Mouse (Mus musculus) G1E (cell line): ENCODE data around the gene Mmachc. TPM values are rescaled to one million over a fixed set of nuclear protein-coding genes. Genes with fewer than 3 reads are reported as not detected.
A peak's percentile ranks its signal among the peaks of the same experiment; 100 is the strongest.

Source experiments
- ATAC-seq: 2 replicates; pipeline ENCODE4 v1.8.0; 2016; ENCODE audit warnings: mild to moderate bottlenecking; ENCODE audit not compliant: insufficient number of reproducible peaks, poor library complexity, low FRiP score, severe bottlenecking; ENCODE audit errors: extremely low read depth
- DNase-seq: peaks from one replicate; pipeline ENCODE4 v3.0.0; 2012; ENCODE audit warnings: low spot score
- H3K27me3 ChIP-seq: 2 replicates; pipeline ENCODE4 v1.6.1; 2012; ENCODE audit warnings: mild to moderate bottlenecking, low read length, inconsistent platforms; ENCODE audit not compliant: insufficient read depth
- H3K36me3 ChIP-seq: replicated peaks from 2 replicates; pipeline ENCODE3; 2012; ENCODE audit warnings: mild to moderate bottlenecking, inconsistent platforms
- H3K4me1 ChIP-seq: 2 replicates; pipeline ENCODE4 v1.6.1; 2012; ENCODE audit warnings: low read depth, low read length, inconsistent platforms, mixed read lengths; ENCODE audit not compliant: insufficient read depth
- H3K4me3 ChIP-seq: 2 replicates; pipeline ENCODE4 v1.5.1; 2012; ENCODE audit warnings: low read depth, mild to moderate bottlenecking, inconsistent platforms, low read length, moderate library complexity, mixed read lengths
- H3K9me3 ChIP-seq: replicated peaks from 2 replicates; pipeline ENCODE4 v1.6.1; 2012; ENCODE audit warnings: inconsistent platforms
- CTCF ChIP-seq: IDR thresholded peaks from 2 replicates; pipeline ENCODE4 v1.5.1; 2012; ENCODE audit warnings: low read depth, low read length, inconsistent platforms, mixed read lengths
- GATA1 ChIP-seq: IDR thresholded peaks from 2 replicates; pipeline ENCODE4 v1.6.1; 2012; ENCODE audit warnings: borderline replicate concordance, low read length, inconsistent platforms, mixed read lengths
- GATA2 ChIP-seq: IDR thresholded peaks from 2 replicates; pipeline ENCODE4 v1.6.1; 2012; ENCODE audit warnings: low read depth, low read length, inconsistent platforms, borderline replicate concordance
- POLR2AphosphoS5 ChIP-seq: IDR thresholded peaks from 2 replicates; pipeline ENCODE4 v1.6.1; 2012; ENCODE audit warnings: low read depth, low read length, inconsistent platforms; ENCODE audit not compliant: insufficient replicate concordance
- TAL1 ChIP-seq: conservative IDR thresholded peaks from 2 replicates; pipeline ENCODE4 v1.6.1; 2012; ENCODE audit warnings: low read depth, low read length, inconsistent platforms, mixed read lengths
- polyA plus RNA-seq: library from polyadenylated mRNA; stranded (reverse); fragments of >175 nt; gene quantifications from 2 replicates; pipeline ENCODE4 v1.2.3, GENCODE M21; 2012
- total RNA-seq, 2 experiments: library from RNA; stranded (forward) in 1 of 2; stranded (reverse) in 1 of 2; fragments of 200-1000 nt in 1 of 2; fragments of >200 nt in 1 of 2; fragmentation: Nextera tagmentation in 1 of 2; gene quantifications; 2 replicates each; pipeline ENCODE4 v1.2.3; 2014 to 2017

Gene Mmachc
- total and polyA plus RNA-seq, 3 experiments, result 1.6 to 53.1 (median 19.6) TPM

DNA sequence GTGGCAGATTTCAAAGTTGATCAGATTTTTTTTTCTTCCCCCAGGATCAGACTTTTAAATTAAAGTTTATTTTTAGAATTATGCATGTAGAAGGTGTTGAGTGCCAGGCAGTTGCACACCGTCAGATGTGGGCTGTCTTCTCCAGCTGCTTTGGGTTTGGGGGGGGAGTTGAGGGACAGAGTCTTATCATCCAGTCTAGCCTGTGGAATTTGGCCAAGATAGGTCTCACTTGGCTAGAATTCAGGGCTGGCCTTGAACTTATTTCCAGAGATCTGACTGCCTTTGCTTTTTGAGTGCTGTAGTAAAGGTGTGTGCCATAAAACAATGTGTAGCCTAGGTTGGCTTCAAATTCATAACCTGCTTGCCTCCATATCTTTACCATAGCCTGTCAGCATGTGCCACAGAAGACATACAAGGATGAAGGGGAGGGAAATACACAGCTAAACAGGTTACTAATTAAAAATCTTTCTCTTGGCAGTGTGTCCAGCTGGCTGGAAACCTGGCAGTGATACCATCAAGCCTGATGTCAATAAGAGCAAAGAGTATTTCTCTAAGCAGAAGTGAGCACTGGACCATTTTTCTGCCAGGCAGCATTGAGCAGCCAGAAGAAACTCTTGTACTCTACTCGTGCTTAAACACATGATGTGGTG lies 9.4 kb downstream of the Mmachc start:
- no peaks in the 10 kb centered on the region for H3K27me3 ChIP-seq
- DNase-seq, result no peak
- ATAC-seq, result no peak

GRCm38 (mm10) chr4:116693785-116694184 lies 14.4 kb downstream of the Mmachc start:
- no peak for DNase-seq
- Histone ChIP-seq H3K4me3 (no peak overlapping the region), H3K27me3 (no peaks in the 10 kb centered on the region), H3K9me3 (no peaks in the 10 kb centered on the region), H3K4me1 (peaks cover 23% of the 10 kb centered on the region), H3K36me3 (peaks cover 94% of the 10 kb centered on the region)
- no peak for TF ChIP-seq GATA1
- no peak for TF ChIP-seq GATA2
- no peak for TF ChIP-seq CTCF
- no peak for TF ChIP-seq TAL1
- no peak for TF ChIP-seq POLR2AphosphoS5
- no peak for ATAC-seq

More for the DNA sequence above, 9.4 kb downstream of the Mmachc start:
- peaks cover 7% of the 10 kb centered on the region; the same call in 1 of the 2 replicates for H3K4me1 ChIP-seq
- no peak overlapping the region for H3K4me3 ChIP-seq
- peaks cover 84% of the 10 kb centered on the region for H3K36me3 ChIP-seq
- no peak for TF ChIP-seq GATA1
- no peak for TF ChIP-seq POLR2AphosphoS5
- no peak for TF ChIP-seq TAL1
- no peak for TF ChIP-seq GATA2
- no peak for TF ChIP-seq CTCF
- no peaks in the 10 kb centered on the region for H3K9me3 ChIP-seq

- H3K36me3 ChIP-seq, result peaks cover 90% of the 10 kb centered on the region
- H3K4me1 ChIP-seq, result peaks cover 29% of the 10 kb centered on the region
- no peak for TF ChIP-seq GATA2
- no peak for TF ChIP-seq TAL1
- no peak for TF ChIP-seq CTCF
- TF ChIP-seq GATA1, result no peak
- TF ChIP-seq POLR2AphosphoS5, result no peak
- no peak overlapping the region for H3K4me3 ChIP-seq
- DNase-seq (no peak), ATAC-seq (no peak)
- H3K27me3 ChIP-seq, result no peaks in the 10 kb centered on the region
- no peaks in the 10 kb centered on the region for H3K9me3 ChIP-seq
Measured at GRCm38 (mm10) chr4:116692146-116692545, 16.1 kb downstream of the Mmachc start.

DNA sequence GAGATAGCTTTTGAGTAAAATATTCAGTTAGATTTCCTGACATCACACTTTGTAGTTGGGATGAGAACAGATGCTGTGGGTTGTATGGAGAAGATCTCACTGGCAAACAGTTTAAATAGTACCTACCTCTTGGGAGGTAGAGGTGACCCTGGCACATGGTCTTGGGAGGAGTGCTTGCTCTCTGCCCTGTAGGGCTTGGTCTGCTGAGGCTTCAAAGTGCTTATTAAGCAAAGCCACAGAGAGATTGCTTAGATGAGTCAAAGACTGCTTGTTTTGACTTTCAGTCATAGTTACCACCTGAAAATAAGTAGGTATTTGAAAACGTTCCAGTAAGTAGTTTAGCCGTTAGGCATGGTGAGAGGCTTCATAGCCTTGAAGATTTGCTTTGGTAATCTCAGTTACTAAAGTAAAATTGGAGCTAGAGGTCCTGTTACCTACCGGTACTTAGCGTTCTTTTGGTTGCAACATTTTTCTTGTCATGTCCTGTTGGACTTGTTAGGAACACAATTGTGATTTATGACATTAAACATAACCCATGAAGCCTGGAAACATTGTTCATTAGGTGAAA lies 18.8 kb downstream of the Mmachc start:
- DNase-seq (no peak), ATAC-seq (no peak)
- TF ChIP-seq POLR2AphosphoS5, result no peak
- no peak for TF ChIP-seq TAL1
- no peak for TF ChIP-seq GATA2
- no peak for TF ChIP-seq GATA1
- TF ChIP-seq CTCF, result no peak
- H3K4me1 ChIP-seq, result peaks cover 47% of the 10 kb centered on the region
- H3K9me3 ChIP-seq, result no peaks in the 10 kb centered on the region
- H3K4me3 ChIP-seq, result no peak overlapping the region
- H3K27me3 ChIP-seq, result no peaks in the 10 kb centered on the region
- H3K36me3 ChIP-seq, result peaks cover 70% of the 10 kb centered on the region

- TF ChIP-seq GATA2 (no peak), GATA1 (no peak), POLR2AphosphoS5 (no peak), TAL1 (no peak), CTCF (no peak)
- ATAC-seq, result no peak
- Histone ChIP-seq H3K36me3 (peaks cover 50% of the 10 kb centered on the region), H3K27me3 (no peaks in the 10 kb centered on the region), H3K4me3 (peak overlapping the region; percentile 77), H3K4me1 (peaks cover 67% of the 10 kb centered on the region), H3K9me3 (no peaks in the 10 kb centered on the region)
- no peak for DNase-seq
Measured at GRCm38 (mm10) chr4:116687041-116687440, 21.2 kb downstream of the Mmachc start.

GRCm38 (mm10) chr4:116685402-116686061 lies 22.7 kb downstream of the Mmachc start, which contains the start of gene Prdx1:
Gene Prdx1 (plus strand): TSS chr4:116685544.
- peaks cover 36% of the 10 kb centered on the region for H3K36me3 ChIP-seq
- no peaks in the 10 kb centered on the region for H3K9me3 ChIP-seq
- H3K4me3 ChIP-seq, result peak within 1 kb of the TSS; percentile 77
- TF ChIP-seq POLR2AphosphoS5 (peak; percentile 96), CTCF (peak; percentile 39; the same call in 1 of the 2 replicates), GATA2 (no peak)
- peak; percentile 54 for ATAC-seq
- peaks cover 64% of the 10 kb centered on the region for H3K4me1 ChIP-seq
- no peaks in the 10 kb centered on the region for H3K27me3 ChIP-seq
- peak; percentile 76 for DNase-seq
